Mouse (Mus musculus) small intestine, adult 2 months (tissue): ENCODE data around the gene Pcare.

Source experiments
- CTCF ChIP-seq: fragments of 200-500 bp; IDR thresholded peaks from 2 replicates; pipeline ENCODE4 v1.5.1; 2012; ENCODE audit warnings: low read depth, mild to moderate bottlenecking, control low read depth, inconsistent platforms, low read length, moderate library complexity, mixed read lengths; ENCODE audit not compliant: insufficient replicate concordance, insufficient read length; ENCODE audit errors: extremely low read depth
- POLR2A ChIP-seq: fragments of 200-500 bp; IDR thresholded peaks from 2 replicates; pipeline ENCODE4 v1.6.1; 2012; ENCODE audit warnings: low read depth, mild to moderate bottlenecking, control low read depth, inconsistent platforms, low read length, moderate library complexity

DNA sequence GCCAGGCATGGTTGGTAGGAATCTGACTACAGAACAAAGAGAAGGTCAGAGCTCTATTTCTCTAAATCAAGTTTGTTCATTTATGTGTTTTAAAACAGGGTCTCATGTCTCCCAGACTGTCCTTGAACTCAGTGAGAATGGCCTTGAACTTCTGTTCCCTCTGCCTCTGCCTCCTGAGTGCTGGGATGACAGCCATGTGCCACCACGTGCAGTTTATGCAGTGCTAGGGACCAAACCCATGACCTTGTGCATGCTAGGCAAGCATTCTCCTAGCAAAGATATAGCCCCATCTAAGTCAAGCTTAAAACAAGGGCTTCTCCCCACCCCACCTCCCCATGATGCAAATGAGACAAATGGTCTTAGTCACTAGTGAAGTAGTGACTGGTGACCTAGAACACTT lies 47.6 kb downstream of the Pcare start:
- no peak for TF ChIP-seq CTCF
- no peak for TF ChIP-seq POLR2A
